Mouse (Mus musculus) bone marrow macrophage, adult 2 months (primary cell): ENCODE results near the gene Ube2h.

Experiments used
- CTCF ChIP-seq: IDR thresholded peaks from 2 replicates; pipeline ENCODE4 v1.5.1; 2012; ENCODE audit warnings: low read depth, mild to moderate bottlenecking, low read length, moderate library complexity
- POLR2A ChIP-seq: IDR thresholded peaks from 2 replicates; pipeline ENCODE4 v1.6.1; 2012; ENCODE audit warnings: mild to moderate bottlenecking, low read depth, low read length, borderline replicate concordance

DNA sequence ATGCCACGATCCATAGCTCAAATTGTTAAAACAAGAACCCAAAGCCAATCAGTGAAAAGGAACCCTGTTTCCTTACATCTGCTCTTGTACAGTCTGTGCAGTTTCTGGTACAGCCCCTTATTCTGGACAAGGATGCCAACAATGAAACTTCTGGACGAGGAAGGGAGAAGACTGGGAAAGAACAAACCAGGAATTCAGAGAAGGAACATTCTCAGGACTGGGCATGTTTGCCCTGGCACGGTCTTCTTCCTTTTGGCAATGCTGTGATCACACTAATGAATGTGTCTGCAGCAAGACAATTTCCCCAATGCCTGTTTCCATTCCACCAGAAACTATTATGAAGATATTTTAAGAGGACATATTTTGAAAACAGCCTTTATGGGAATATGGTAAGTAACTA lies 55.6 kb downstream of the Ube2h start:
- TF ChIP-seq CTCF (no peak), POLR2A (no peak)
